Mouse (Mus musculus): ENCODE results near the gene Cyfip1. TPM values are rescaled to one million over a fixed set of nuclear protein-coding genes. Genes with fewer than 3 reads are reported as not detected.
"Not testable (repeated sequence)": the region's sequence is repeated elsewhere in the genome, so short reads cannot be mapped to it uniquely, and the experiment has no call there.

Gene Cyfip1
- total RNA-seq, 4 experiments from 2014 or later, result 105 to 146 (median 123) TPM

GRCm38 (mm10) chr7:55861175-55861574, 19.6 kb downstream of the Cyfip1 start:
- no peak for DNase-seq (ENCODE audit: low spot score in 2 of 2)

GRCm38 (mm10) chr7:55865044-55865443, 23.5 kb downstream of the Cyfip1 start:
- DNase-seq (ENCODE audit: low spot score in 2 of 2), result no peak

GRCm38 (mm10) chr7:55865750-55866416, 24.3 kb downstream of the Cyfip1 start:
- peak in 1 of 2 experiments; percentile 44 for DNase-seq (ENCODE audit: low spot score in 2 of 2)

GRCm38 (mm10) chr7:55868247-55868646, 26.7 kb downstream of the Cyfip1 start:
- no peak for DNase-seq (ENCODE audit: low spot score in 2 of 2)

GRCm38 (mm10) chr7:55869220-55869619, 27.7 kb downstream of the Cyfip1 start:
- DNase-seq (ENCODE audit: low spot score in 2 of 2), result no peak

- DNase-seq (ENCODE audit: low spot score in 2 of 2), result no peak
Measured at GRCm38 (mm10) chr7:55870340-55871020, 28.9 kb downstream of the Cyfip1 start.

- DNase-seq (ENCODE audit: low spot score in 2 of 2), result no peak
Measured at GRCm38 (mm10) chr7:55871476-55871875, 29.9 kb downstream of the Cyfip1 start.

GRCm38 (mm10) chr7:55874703-55875102, 33.2 kb downstream of the Cyfip1 start:
- DNase-seq (ENCODE audit: low spot score in 2 of 2), result no peak

GRCm38 (mm10) chr7:55877721-55878120, 36.2 kb downstream of the Cyfip1 start:
- DNase-seq (ENCODE audit: low spot score in 2 of 2), result no peak

- no peak for DNase-seq (ENCODE audit: low spot score in 2 of 2)
Measured at GRCm38 (mm10) chr7:55880882-55881281, 39.3 kb downstream of the Cyfip1 start.

GRCm38 (mm10) chr7:55888603-55889002, 47.1 kb downstream of the Cyfip1 start:
- no peak for DNase-seq (ENCODE audit: low spot score in 2 of 2)

- no peak for DNase-seq (ENCODE audit: low spot score in 2 of 2)
Measured at GRCm38 (mm10) chr7:55889996-55890395, 48.5 kb downstream of the Cyfip1 start.

GRCm38 (mm10) chr7:55890731-55891130, 49.2 kb downstream of the Cyfip1 start:
- peak; percentile 50 to 51 for DNase-seq (ENCODE audit: low spot score in 2 of 2)

GRCm38 (mm10) chr7:55891797-55892196, 50.3 kb downstream of the Cyfip1 start:
- peak in 1 of 2 experiments; percentile 31 for DNase-seq (ENCODE audit: low spot score in 2 of 2)

- DNase-seq (ENCODE audit: low spot score in 2 of 2), result no peak
Measured at GRCm38 (mm10) chr7:55903766-55904165, 62.2 kb downstream of the Cyfip1 start.

GRCm38 (mm10) chr7:55905449-55905848, 63.9 kb downstream of the Cyfip1 start:
- DNase-seq (ENCODE audit: low spot score in 2 of 2), result no peak

GRCm38 (mm10) chr7:55909519-55909918, 68.0 kb downstream of the Cyfip1 start:
- no peak for DNase-seq (ENCODE audit: low spot score in 2 of 2)

- DNase-seq (ENCODE audit: low spot score in 2 of 2), result no peak
Measured at GRCm38 (mm10) chr7:55910356-55910755, 68.8 kb downstream of the Cyfip1 start.

- no peak for DNase-seq (ENCODE audit: low spot score in 2 of 2)
Measured at GRCm38 (mm10) chr7:55911371-55911770, 69.8 kb downstream of the Cyfip1 start.

GRCm38 (mm10) chr7:55912118-55912517, 70.6 kb downstream of the Cyfip1 start:
- no peak for DNase-seq (ENCODE audit: low spot score in 2 of 2)

GRCm38 (mm10) chr7:55918365-55918764, 76.8 kb downstream of the Cyfip1 start:
- DNase-seq (ENCODE audit: low spot score in 2 of 2), result not testable (repeated sequence)

- DNase-seq (ENCODE audit: low spot score in 2 of 2), result no peak
Measured at GRCm38 (mm10) chr7:55927262-55927661, 85.7 kb downstream of the Cyfip1 start.

GRCm38 (mm10) chr7:55928649-55929048, 87.1 kb downstream of the Cyfip1 start:
- no peak for DNase-seq (ENCODE audit: low spot score in 2 of 2)
